Mouse (Mus musculus) urinary bladder, postnatal 36 days (tissue): ENCODE results near the gene Trpm8.

Experiments
- DNase-seq, 2 experiments: peaks; one replicate each; pipeline ENCODE4 v3.0.0; 2022; ENCODE audit warnings: low spot score in 2 of 2, mixed read lengths in 1 of 2

The Trpm8 gene

GRCm38 (mm10) chr1:88284946-88285320, 7.5 kb downstream of the Trpm8 start:
- no peak for DNase-seq

GRCm38 (mm10) chr1:88285652-88286051, 8.2 kb downstream of the Trpm8 start:
- no peak for DNase-seq

GRCm38 (mm10) chr1:88286136-88286845, 8.8 kb downstream of the Trpm8 start:
- no peak for DNase-seq

- no peak for DNase-seq
Measured at GRCm38 (mm10) chr1:88286887-88287696, 9.6 kb downstream of the Trpm8 start.

GRCm38 (mm10) chr1:88287697-88287980, 10.2 kb downstream of the Trpm8 start:
- peak; percentile 74 to 80 for DNase-seq

- no peak for DNase-seq
Measured at GRCm38 (mm10) chr1:88288056-88288788, 10.8 kb downstream of the Trpm8 start.

- no peak for DNase-seq
Measured at GRCm38 (mm10) chr1:88288789-88289127, 11.3 kb downstream of the Trpm8 start.

- no peak for DNase-seq
Measured at GRCm38 (mm10) chr1:88289152-88289551, 11.7 kb downstream of the Trpm8 start.

- no peak for DNase-seq
Measured at GRCm38 (mm10) chr1:88289917-88290316, 12.5 kb downstream of the Trpm8 start.

- DNase-seq: no peak
Measured at GRCm38 (mm10) chr1:88290511-88290910, 13.1 kb downstream of the Trpm8 start.

GRCm38 (mm10) chr1:88291409-88292005, 14.0 kb downstream of the Trpm8 start:
- DNase-seq: no peak

GRCm38 (mm10) chr1:88292057-88292456, 14.6 kb downstream of the Trpm8 start:
- DNase-seq: no peak

- DNase-seq: no peak
Measured at GRCm38 (mm10) chr1:88294650-88295049, 17.2 kb downstream of the Trpm8 start.

- no peak for DNase-seq
Measured at GRCm38 (mm10) chr1:88296171-88296920, 18.9 kb downstream of the Trpm8 start.

- DNase-seq: no peak
Measured at GRCm38 (mm10) chr1:88297480-88298258, 20.2 kb downstream of the Trpm8 start.

- DNase-seq: no peak
Measured at GRCm38 (mm10) chr1:88298686-88299528, 21.4 kb downstream of the Trpm8 start.

GRCm38 (mm10) chr1:88299529-88299945, 22.1 kb downstream of the Trpm8 start:
- DNase-seq: no peak

GRCm38 (mm10) chr1:88300301-88301050, 23.0 kb downstream of the Trpm8 start:
- no peak for DNase-seq
